ENCODE assay signal across 20 mouse cellular contexts in genomic region chr15:65535606-65536005, GRCm38 (mm10).
"Had no signal": no experiment of that assay in that cellular context is flagged by ENCODE, and none has a peak within 500 bp of the region (broad histone marks: within the 10 kb centered on the region; RNA-seq: fewer than 3 reads in every experiment).

No protein-coding gene starts in this region.

- DNase-seq: liver, postnatal 0 days; lung, adult 2 months; lung, postnatal 14 days; lung, postnatal 4 days; midbrain, embryonic 14.5 days; retina, postnatal 1 day; right cerebral cortex, adult 18-20 months; right cerebral cortex, postnatal 25 days; right cerebral cortex, postnatal 4 days; spleen, adult 18-20 months; thymus, adult 2 months; thymus, postnatal 25 days; thymus, postnatal 4 days had no signal

- H3K4me3 ChIP-seq: liver, embryonic 15.5 days; lung, embryonic 15.5 days; midbrain, embryonic 10.5 days; midbrain, embryonic 12.5 days; myocyte; neural tube, embryonic 13.5 days; neural tube, embryonic 15.5 days had no signal

- H3K4me1 ChIP-seq: liver, embryonic 15.5 days; lung, embryonic 15.5 days; midbrain, embryonic 10.5 days; midbrain, embryonic 12.5 days had no signal

- H3K27ac ChIP-seq: liver, embryonic 15.5 days; lung, embryonic 15.5 days; midbrain, embryonic 10.5 days; midbrain, embryonic 12.5 days; neural tube, embryonic 13.5 days; neural tube, embryonic 15.5 days had no signal
